Mouse (Mus musculus) kidney, embryonic 14.5 days (tissue): ENCODE results near the gene Adarb1. TPM values are rescaled to one million over a fixed set of nuclear protein-coding genes. Genes with fewer than 3 reads are reported as not detected.

Experiments
- ATAC-seq: fragments of 200-750 bp; cut with Nextera tagmentation; 2 replicates; pipeline ENCODE4 v1.8.0; 2017; ENCODE audit warnings: moderate number of reproducible peaks, mild to moderate bottlenecking, moderate TSS enrichment, moderate library complexity; ENCODE audit not compliant: low FRiP score, low TSS enrichment
- H3K27ac ChIP-seq: fragments of 300-500 bp; sonication (generic); 2 replicates; pipeline ENCODE4 v1.5.1; 2014; ENCODE audit warnings: low read depth, mild to moderate bottlenecking, low read length, moderate library complexity, mixed read lengths
- H3K27me3 ChIP-seq: fragments of 300-500 bp; sonication (generic); 2 replicates; pipeline ENCODE4 v1.6.1; 2014; ENCODE audit warnings: mild to moderate bottlenecking, low read length; ENCODE audit not compliant: control insufficient read depth, insufficient read depth
- H3K36me3 ChIP-seq: fragments of 300-500 bp; sonication (generic); 2 replicates; pipeline ENCODE4 v1.6.1; 2014; ENCODE audit warnings: low read length, mixed read lengths; ENCODE audit not compliant: control insufficient read depth, insufficient read depth
- H3K4me1 ChIP-seq: fragments of 300-500 bp; sonication (generic); 2 replicates; pipeline ENCODE4 v1.6.1; 2014; ENCODE audit warnings: low read length, mixed read lengths; ENCODE audit not compliant: control insufficient read depth, insufficient read depth
- H3K4me2 ChIP-seq: fragments of 300-500 bp; sonication (generic); replicated peaks from 2 replicates; pipeline ENCODE4 v1.6.1; 2014; ENCODE audit warnings: low read depth, mild to moderate bottlenecking, low read length
- H3K4me3 ChIP-seq: fragments of 300-500 bp; sonication (generic); 2 replicates; pipeline ENCODE4 v1.5.1; 2014; ENCODE audit warnings: mild to moderate bottlenecking, low read length
- H3K9ac ChIP-seq: fragments of 300-500 bp; sonication (generic); 2 replicates; pipeline ENCODE4 v1.6.1; 2014; ENCODE audit warnings: low read depth, mild to moderate bottlenecking, low read length, moderate library complexity
- H3K9me3 ChIP-seq: fragments of 300-500 bp; sonication (generic); 2 replicates; pipeline ENCODE4 v1.6.1; 2016; ENCODE audit warnings: low read length; ENCODE audit not compliant: control insufficient read depth
- whole genome bisulfite sequencing: fragments of 180-500 bp; shearing (Covaris S2); extraction: QIAGEN DNeasy Blood & Tissue Kit; methylation state at CpG from one replicate; pipeline ENCODE4 v1.1.7; 2014; 5-methylcytosine and 5-hydroxymethylcytosine counted together
- polyA plus RNA-seq: library from polyadenylated mRNA; unstranded; fragments of >200 nt; fragmentation: Nextera tagmentation; extraction: Ambion mirVana; gene quantifications from 2 replicates; pipeline ENCODE4 v1.2.1, GENCODE M21; 2014

The Adarb1 gene
- polyA plus RNA-seq, 1 experiment from 2014 or later = 7.3 TPM

DNA sequence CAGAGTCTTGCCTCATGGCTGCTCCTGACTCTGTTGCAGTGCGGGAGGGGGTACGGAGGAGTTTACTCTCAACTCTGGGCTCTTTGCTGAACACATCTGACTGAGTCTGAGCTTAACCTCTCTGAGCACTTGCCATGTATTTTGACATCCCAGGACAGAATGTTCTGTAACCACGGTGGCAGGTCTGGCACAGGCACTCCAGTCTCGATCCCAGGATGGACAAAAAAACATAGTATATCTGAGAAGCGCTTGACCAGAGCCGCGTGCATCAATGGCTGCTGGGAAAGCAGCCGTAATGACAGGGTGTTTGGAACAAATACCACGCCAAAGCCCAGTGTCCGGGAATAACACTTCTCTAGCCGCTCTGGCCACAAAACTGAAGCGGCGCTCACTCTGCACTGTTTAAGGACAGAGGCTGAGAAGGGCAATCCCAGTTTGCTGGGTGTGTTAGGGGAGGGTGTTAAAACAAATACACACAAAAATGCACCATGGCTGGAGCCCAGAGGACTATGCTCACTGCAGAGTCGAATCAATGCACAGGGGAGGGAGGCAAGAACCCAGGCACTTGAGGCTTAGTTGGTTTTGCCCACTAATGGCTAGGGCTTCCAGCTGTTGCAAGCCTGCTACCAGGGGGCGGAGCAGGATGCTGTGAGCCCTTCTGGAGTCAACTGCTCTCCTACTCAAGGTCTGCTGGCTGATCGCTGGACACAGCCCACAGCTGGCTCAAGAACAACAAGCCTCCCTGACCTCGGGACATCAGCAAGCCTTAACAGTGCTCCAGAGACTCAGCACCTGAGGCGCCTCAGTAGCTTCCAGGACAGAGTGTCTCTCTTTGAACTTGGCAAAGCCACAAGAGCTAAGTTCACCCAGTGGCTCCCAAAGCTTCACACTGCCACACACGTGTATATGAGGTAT, 23.0 kb upstream of the Adarb1 start:
- no peak overlapping the region for H3K4me3 ChIP-seq
- ATAC-seq = peak; percentile 17; the same call in 1 of the 2 replicates
- H3K4me2 ChIP-seq = peak overlapping the region; percentile 12
- no peaks in the 10 kb centered on the region for H3K27me3 ChIP-seq
- no peaks in the 10 kb centered on the region for H3K36me3 ChIP-seq
- WGBS = 24% methylated on average over 19 of the region's 19 CpGs
- 0 out of 2 replicates have a peak, but pooled peaks cover 8% of the 10 kb centered on the region for H3K9me3 ChIP-seq
- H3K9ac ChIP-seq = no peak overlapping the region
- peaks cover 13% of the 10 kb centered on the region for H3K4me1 ChIP-seq
- no peak overlapping the region for H3K27ac ChIP-seq

DNA sequence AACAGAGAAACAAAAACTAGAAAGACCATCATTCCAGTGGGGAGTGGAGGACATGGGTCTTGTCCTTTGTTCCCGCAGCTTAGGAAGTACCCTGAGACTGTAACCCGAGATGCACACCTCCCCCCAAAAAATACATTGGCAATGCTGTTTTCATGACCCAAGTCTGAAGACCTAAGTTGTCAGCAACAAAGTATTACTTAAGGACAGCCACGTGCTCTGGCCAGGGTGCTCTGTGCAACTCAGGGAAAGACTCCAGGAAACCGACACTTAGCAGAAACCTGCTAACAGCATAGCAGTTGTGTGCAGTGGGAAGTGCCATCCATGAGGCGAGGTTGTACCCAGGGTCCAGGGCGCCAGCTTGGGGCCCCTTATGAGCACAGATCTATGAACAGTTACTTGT, 22.2 kb upstream of the Adarb1 start:
- no peaks in the 10 kb centered on the region for H3K27me3 ChIP-seq
- H3K36me3 ChIP-seq = no peaks in the 10 kb centered on the region
- ATAC-seq = no peak
- no peak overlapping the region for H3K4me3 ChIP-seq
- H3K4me1 ChIP-seq = peaks cover 13% of the 10 kb centered on the region
- no peak overlapping the region for H3K4me2 ChIP-seq
- 19% methylated on average over 6 of the region's 6 CpGs for WGBS
- 0 out of 2 replicates have a peak, but pooled peaks cover 7% of the 10 kb centered on the region for H3K9me3 ChIP-seq
- H3K27ac ChIP-seq = no peak overlapping the region
- no peak overlapping the region for H3K9ac ChIP-seq

DNA sequence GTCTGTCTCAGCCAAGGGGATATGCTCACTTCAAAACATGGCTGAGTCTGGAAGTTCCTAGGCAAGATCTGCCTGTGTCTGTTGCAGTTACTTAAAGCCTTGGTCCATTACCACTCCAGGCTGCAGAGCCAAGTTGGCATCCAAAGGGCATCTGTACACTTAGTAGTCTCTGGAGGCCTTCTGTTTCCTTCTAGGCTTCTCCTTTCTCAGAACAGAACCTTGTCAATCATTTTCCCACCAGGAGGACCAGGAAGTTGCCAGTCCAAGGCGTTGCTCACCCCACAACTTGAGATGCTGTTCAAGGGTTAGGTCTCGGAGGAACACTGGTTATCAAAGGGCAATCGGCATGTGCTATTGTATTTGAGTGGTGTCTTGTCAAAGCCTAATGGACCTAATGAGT, 21.0 kb upstream of the Adarb1 start:
- H3K9me3 ChIP-seq = no peaks in the 10 kb centered on the region
- H3K4me2 ChIP-seq = no peak overlapping the region
- H3K27me3 ChIP-seq = no peaks in the 10 kb centered on the region
- H3K9ac ChIP-seq = no peak overlapping the region
- H3K36me3 ChIP-seq = no peaks in the 10 kb centered on the region
- WGBS = 51% methylated on average over 3 of the region's 3 CpGs
- H3K4me3 ChIP-seq = no peak overlapping the region
- no peak overlapping the region for H3K27ac ChIP-seq
- peaks cover 16% of the 10 kb centered on the region for H3K4me1 ChIP-seq
- ATAC-seq = no peak

DNA sequence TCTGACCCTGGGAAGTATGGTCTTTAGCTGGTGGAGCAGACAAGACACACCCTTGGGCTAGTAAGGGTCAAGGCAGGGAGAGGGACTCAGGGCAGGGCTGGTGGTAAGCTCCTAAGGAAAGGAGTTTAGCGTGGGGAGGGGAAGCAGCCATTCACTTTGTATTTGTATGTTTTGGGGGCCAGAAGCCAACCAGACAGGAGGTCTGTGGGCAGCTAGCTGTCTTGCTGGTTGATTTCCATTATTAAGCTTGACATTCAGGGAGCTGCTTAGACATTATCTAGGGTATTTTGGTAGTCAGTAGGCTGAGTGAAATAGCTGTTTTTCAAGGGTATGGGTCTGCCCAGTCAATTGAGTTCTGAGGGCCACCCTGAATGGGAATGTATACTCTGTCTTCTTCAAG, 20.0 kb upstream of the Adarb1 start:
- no peak overlapping the region for H3K4me3 ChIP-seq
- no peak for ATAC-seq
- 81% methylated on average over 1 of the region's 1 CpGs for WGBS
- no peaks in the 10 kb centered on the region for H3K36me3 ChIP-seq
- no peak overlapping the region for H3K4me2 ChIP-seq
- no peak overlapping the region for H3K9ac ChIP-seq
- no peak overlapping the region for H3K27ac ChIP-seq
- no peaks in the 10 kb centered on the region for H3K9me3 ChIP-seq
- peaks cover 16% of the 10 kb centered on the region for H3K4me1 ChIP-seq
- H3K27me3 ChIP-seq = no peaks in the 10 kb centered on the region

DNA sequence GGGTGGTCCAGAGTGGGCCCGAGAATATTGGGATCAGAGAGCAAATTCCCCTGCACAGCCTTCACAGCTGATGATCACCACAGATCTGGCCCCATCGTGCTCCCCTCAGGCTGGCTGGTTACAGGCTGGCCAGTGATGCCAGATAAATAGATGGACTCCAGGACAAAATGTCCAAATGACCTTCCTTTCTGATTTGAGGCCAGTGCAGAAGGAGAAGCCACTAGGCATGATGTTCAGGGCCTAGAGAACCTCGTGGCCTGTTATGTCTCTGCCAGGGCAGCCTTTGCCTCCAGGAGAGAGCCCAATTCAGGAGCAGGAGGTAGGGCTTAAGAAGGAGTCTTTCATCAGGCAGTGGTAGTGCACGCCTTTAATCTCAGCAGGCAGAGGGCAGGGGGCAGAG, 17.3 kb upstream of the Adarb1 start:
- H3K4me1 ChIP-seq = peaks cover 3% of the 10 kb centered on the region; the same call in 1 of the 2 replicates
- H3K27me3 ChIP-seq = no peaks in the 10 kb centered on the region
- no peaks in the 10 kb centered on the region for H3K9me3 ChIP-seq
- no peak overlapping the region for H3K9ac ChIP-seq
- no peak overlapping the region for H3K4me2 ChIP-seq
- no peak overlapping the region for H3K27ac ChIP-seq
- 59% methylated on average over 4 of the region's 4 CpGs for WGBS
- H3K36me3 ChIP-seq = no peaks in the 10 kb centered on the region
- no peak overlapping the region for H3K4me3 ChIP-seq
- no peak for ATAC-seq

DNA sequence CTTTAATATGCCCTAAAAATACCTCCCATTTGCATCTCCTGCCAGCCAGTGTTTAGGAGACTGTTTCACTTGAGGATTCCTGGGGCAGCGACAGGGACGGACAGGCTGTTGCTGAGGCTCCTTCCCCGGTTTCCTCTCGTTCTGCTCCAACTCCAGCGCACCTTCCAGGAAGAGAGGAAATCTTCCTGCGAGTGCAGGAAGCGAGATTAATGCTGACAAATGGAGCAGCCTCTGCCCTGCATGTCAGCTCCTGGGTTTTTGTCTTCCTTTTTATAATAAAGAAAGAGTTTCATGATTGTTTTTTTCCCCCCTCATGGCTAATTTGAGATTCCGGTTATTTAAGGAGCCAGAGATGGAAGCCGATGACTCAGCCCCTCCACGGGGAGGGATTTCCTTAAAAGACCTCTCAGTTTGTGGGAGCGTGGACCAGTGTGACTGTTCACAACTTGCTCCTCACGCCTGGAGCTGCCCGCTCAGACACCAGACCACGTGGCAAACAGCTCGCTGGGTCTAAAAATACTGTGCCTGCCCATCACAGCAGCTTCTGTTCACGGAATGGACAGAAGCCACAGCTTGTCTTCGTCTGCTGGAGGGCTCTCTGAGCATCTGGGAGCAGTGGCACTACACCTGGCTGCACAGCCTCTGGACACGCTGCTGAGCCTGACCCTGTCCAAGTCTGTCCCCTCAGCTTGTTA, 16.5 kb upstream of the Adarb1 start:
- Histone ChIP-seq H3K27ac (no peak overlapping the region; the same call in 1 of the 2 replicates), H3K9ac (no peak overlapping the region), H3K4me1 (peaks cover 3% of the 10 kb centered on the region; the same call in 1 of the 2 replicates), H3K4me3 (no peak overlapping the region), H3K27me3 (no peaks in the 10 kb centered on the region), H3K36me3 (no peaks in the 10 kb centered on the region), H3K9me3 (no peaks in the 10 kb centered on the region), H3K4me2 (no peak overlapping the region; the same call in 1 of the 2 replicates)
- no peak for ATAC-seq
- 36% methylated on average over 18 of the region's 18 CpGs for WGBS

DNA sequence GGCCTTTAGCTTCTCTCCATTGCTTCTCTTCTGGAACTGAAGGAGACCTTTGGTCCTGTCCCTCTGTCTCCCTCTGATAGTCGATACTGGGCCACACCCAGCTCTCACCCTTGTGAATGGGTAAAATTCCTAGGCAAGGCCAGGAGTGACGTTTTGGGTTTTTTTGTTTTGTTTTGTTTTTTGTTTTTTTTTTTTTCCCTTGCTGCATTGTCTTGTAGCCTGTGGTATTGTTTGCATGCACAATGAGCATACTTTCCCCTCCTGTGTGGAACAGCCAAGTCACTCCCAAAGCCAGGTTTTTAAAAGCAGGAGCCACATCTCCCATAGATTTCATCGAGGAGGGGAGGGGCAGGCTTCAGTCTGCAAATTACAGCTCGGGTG, 16.0 kb upstream of the Adarb1 start:
- Histone ChIP-seq H3K9me3 (no peaks in the 10 kb centered on the region), H3K27ac (no peak overlapping the region; the same call in 1 of the 2 replicates), H3K27me3 (no peaks in the 10 kb centered on the region), H3K4me1 (peaks cover 3% of the 10 kb centered on the region; the same call in 1 of the 2 replicates), H3K9ac (no peak overlapping the region), H3K4me3 (no peak overlapping the region), H3K36me3 (no peaks in the 10 kb centered on the region), H3K4me2 (no peak overlapping the region)
- no peak for ATAC-seq
- WGBS = 37% methylated on average over 4 of the region's 4 CpGs

DNA sequence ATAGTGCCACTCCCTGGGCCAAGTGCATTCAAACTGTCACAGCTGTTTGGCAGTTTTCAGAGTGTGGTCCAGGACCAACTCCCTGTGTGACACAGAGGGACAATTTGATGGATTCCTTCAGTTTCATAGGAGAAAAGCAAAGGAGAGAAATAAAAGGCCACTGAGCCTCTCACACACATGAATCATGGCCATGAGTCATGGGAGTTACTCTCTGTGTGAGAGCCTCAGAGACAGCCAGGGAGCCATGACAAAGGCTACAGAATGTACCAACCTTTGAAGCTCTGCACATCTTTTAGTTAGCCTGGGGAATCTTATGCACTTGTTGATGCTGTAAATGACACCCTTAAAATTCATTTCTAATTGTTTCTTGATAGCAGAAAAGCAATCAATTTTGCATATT, 12.7 kb upstream of the Adarb1 start:
- no peaks in the 10 kb centered on the region for H3K36me3 ChIP-seq
- H3K4me1 ChIP-seq = peaks cover 3% of the 10 kb centered on the region; the same call in 1 of the 2 replicates
- H3K27ac ChIP-seq = no peak overlapping the region
- H3K4me3 ChIP-seq = no peak overlapping the region
- no peak for ATAC-seq
- no peaks in the 10 kb centered on the region for H3K9me3 ChIP-seq
- H3K4me2 ChIP-seq = no peak overlapping the region
- H3K27me3 ChIP-seq = no peaks in the 10 kb centered on the region
- no peak overlapping the region for H3K9ac ChIP-seq

DNA sequence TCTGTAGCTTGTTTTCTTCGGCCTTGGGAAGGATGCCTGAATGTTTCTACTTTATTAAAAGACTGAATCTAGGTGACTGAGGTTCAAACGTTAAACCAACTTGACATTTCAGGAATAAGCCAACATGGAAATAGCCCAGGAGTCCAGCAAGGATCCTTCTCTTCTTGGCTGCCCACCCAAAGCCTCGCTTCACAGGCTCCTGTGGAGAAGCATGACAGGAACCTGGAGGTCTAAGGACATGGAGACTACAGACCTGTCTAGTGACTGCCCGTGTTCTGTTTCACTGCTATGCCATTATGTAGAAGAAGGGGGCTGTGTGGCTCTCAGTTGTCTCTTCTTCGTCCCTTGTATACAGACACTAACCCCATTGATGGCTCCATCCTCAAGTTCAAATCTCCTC, 11.9 kb upstream of the Adarb1 start:
- Histone ChIP-seq H3K36me3 (no peaks in the 10 kb centered on the region), H3K27me3 (no peaks in the 10 kb centered on the region), H3K4me2 (no peak overlapping the region), H3K27ac (no peak overlapping the region), H3K4me1 (peaks cover 2% of the 10 kb centered on the region; the same call in 1 of the 2 replicates), H3K4me3 (no peak overlapping the region), H3K9me3 (no peaks in the 10 kb centered on the region), H3K9ac (no peak overlapping the region)
- WGBS = 88% methylated on average over 5 of the region's 5 CpGs
- ATAC-seq = no peak
